Mouse (Mus musculus): Measurements from ENCODE around the gene Tmed11. TPM values are rescaled to one million over a fixed set of nuclear protein-coding genes. Genes with fewer than 3 reads are reported as not detected.

Gene Tmed11
- not detected in 2 replicates for polyA plus RNA-seq (2012; ENCODE audit: low replicate concordance)

DNA sequence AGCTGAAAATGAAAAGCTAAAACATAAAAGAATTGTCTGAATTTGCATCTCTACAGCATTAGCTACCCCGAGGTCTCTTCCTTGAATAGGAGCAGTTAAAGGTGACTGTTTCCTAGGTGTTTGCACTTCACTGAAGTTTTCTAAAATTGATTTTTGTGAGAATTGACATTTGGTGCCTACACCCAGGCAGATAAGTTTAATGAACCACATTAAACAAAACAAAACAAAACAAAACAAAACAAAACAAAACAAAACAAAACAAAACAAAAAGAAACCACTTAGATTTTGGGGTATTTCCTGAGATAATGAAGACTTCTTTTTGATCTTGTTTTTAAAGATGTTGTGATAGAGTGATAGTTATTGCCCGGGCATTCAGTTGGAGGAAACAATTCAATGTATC lies at the start of gene Tmed11:
TSS of gene Tmed11 (minus strand) at position 101 of the 400 bp plus-strand sequence.

DNA sequence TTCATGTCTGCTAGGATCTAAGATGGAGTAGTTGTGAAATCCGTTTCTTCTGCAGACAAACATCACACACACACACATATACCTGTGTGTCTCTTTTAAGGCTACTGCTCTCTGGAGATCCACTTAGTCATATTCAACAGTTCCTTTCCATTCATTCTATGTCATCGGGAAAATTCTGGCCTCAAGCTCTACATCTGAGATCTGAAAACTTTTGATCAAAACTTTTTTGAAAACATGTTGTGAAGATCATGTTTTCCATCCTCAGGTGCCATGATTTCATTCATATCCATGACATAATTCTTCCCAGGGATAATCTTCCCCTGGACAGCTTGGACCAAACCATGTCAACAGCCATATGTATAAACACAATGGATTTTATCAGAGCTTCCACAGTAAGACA lies 13.6 kb upstream of the Tmed11 start, which contains the start of gene Vmn2r8:
TSS of gene Vmn2r8 (minus strand) at position 101 of the 400 bp plus-strand sequence.

DNA sequence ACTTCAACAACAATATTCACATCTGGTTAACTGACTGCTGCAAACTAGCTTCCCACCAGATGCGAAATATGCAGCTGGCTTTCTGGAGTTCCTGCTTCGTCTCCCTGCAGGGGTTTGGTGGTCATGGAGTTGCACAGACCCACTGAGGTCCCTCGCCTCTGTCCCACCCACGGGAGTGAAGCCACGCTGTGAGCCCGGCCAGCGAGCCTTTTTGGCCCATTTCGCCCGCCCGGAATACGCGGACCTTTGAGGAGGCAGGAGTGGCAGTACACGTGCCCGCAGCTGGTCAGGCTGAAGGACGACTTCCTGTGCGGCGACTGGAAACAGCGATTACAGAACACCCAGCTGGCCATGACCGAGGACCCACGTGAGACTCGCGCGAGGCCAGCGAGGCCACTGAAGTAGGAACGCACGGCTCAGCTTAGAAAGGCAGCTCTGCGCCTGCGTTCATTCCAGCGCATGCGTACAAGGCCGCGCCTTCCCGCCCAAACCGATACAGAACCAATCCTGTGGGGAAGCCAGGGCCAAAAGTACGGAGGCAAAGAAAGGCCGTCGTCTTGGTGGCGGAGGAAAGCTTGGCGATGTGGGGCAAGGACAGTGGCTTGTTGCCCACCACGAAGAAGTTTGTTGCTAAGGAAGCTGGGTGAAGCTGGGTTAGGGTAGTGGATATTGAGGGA lies 20.4 kb downstream of the Tmed11 start, which contains the start of gene Rnf212:
TSS of gene Rnf212 (minus strand) at position 353 of the 677 bp plus-strand sequence.

Other genes with a start within 250 kb of the Tmed11 start
- 0.24 and 0.42 TPM in 2 replicates for gene Cplx1, start 245.3 kb downstream of the Tmed11 start, polyA plus RNA-seq (2012; ENCODE audit: low replicate concordance)
- gene Gak, start 165.6 kb downstream of the Tmed11 start, polyA plus RNA-seq (2012; ENCODE audit: low replicate concordance): 78.6 and 91.9 TPM in 2 replicates
- 2.8 and 4.8 TPM in 2 replicates for gene Tmem175, start 165.6 kb downstream of the Tmed11 start, polyA plus RNA-seq (2012; ENCODE audit: low replicate concordance)
- gene Idua, start 135.0 kb downstream of the Tmed11 start, polyA plus RNA-seq (2012; ENCODE audit: low replicate concordance): 19.4 and 24.3 TPM in 2 replicates
- gene Dgkq, start 125.7 kb downstream of the Tmed11 start, polyA plus RNA-seq (2012; ENCODE audit: low replicate concordance): 6.7 and 11.7 TPM in 2 replicates
- gene Slc26a1, start 119.8 kb downstream of the Tmed11 start, polyA plus RNA-seq (2012; ENCODE audit: low replicate concordance): 0.11 and 2.2 TPM in 2 replicates
- gene Fgfrl1, start 103.0 kb downstream of the Tmed11 start, polyA plus RNA-seq (2012; ENCODE audit: low replicate concordance): 4.9 and 9.6 TPM in 2 replicates
- gene Rnf212, start 20.4 kb downstream of the Tmed11 start, polyA plus RNA-seq (2012; ENCODE audit: low replicate concordance): 0.47 TPM in 1 of 2 replicates, not detected in the other
- not detected in 2 replicates for gene Vmn2r8, start 13.5 kb upstream of the Tmed11 start, polyA plus RNA-seq (2012; ENCODE audit: low replicate concordance)
- gene Vmn2r9, start 57.2 kb upstream of the Tmed11 start, polyA plus RNA-seq (2012; ENCODE audit: low replicate concordance): not detected in 2 replicates
- gene Vmn2r10, start 211.2 kb upstream of the Tmed11 start, polyA plus RNA-seq (2012; ENCODE audit: low replicate concordance): not detected in 2 replicates

All from hematopoietic multipotent progenitor cell, adult 10-12 weeks (in vitro differentiated cells).